Mouse (Mus musculus) left cerebral cortex, postnatal 4 days (tissue): ENCODE data around the gene Kcnma1. TPM values are rescaled to one million over a fixed set of nuclear protein-coding genes. Genes with fewer than 3 reads are reported as not detected.

Source experiments
- DNase-seq: peaks from one replicate; pipeline ENCODE4 v3.0.0-alpha.2; 2022
- intact Hi-C: fragments of 180-260 bp; cut with DNase I; formaldehyde crosslinking; loops from one replicate; pipeline ENCODE4 v1.15.1; 2025
- total RNA-seq, 2 experiments: library from RNA; stranded (reverse); gene quantifications; 2 replicates each; pipeline ENCODE4 v1.2.3; 2021

The Kcnma1 gene
- total RNA-seq, 2 experiments from 2014 or later = 115 to 124 TPM

DNA sequence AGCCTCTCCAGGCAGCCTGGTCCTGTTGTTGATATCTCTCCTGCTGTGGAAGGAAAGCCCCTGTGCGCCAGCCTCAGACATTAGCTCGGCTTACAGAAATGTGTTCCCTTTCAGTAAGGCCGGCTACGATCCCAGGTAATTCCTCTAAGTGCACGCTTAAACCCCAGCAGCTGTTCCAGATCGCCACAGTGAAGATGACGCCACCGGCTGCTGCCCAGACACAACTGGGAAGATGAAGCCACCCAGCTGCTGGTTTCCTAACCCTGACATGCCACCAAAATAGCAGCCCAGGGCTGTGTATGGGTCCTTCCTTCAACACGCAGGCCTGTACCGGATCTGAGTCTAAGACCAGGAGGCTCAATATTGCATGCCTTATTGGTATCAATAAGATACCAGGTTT, 307.5 kb downstream of the Kcnma1 start:
- intact Hi-C loops = no loop called here
- no peak for DNase-seq

DNA sequence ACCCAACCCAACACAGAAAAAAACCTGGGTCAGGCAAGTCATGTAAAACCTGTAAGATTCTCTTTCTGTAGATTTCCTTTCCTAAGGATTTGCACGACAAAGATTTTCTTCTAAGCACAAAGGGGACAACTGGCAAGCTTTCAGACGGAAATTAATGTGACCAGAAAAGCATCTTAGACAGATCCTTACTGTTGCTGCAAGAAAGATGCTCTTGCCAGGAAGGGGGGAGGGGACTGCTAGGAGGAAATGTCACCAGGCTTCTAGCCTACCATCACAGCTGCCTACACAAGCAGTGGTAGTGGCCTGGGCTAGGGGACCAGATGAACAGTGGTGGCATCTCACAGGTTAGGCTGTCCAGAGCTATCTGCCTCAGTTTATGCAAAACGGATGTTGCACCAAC, 308.6 kb downstream of the Kcnma1 start:
- peak; percentile 13 for DNase-seq
- intact Hi-C loops = no loop called here

- no peak for DNase-seq
- intact Hi-C loops = no loop called here
These were observed 310.0 kb downstream of the Kcnma1 start for GRCm38 (mm10) chr14:23704303-23704702.

DNA sequence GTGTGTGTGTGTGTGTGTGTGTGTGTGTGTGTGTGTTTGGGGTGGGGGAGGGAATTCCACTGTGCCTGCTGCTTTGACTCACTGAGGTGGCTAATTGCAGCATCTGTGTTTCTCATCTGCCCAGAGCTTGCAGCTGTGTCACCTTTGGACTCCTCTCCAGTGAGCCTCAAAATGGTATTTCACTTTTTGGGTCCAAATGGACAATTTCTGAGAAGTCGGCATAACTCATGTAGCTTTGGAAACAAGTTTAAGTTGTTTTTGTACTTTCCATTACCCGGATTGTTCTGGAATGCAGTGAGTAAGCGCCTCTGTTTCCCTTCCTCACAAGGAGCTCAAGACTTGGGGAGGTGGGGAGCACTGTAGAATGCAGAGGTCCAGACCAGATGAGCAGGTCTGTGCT, 317.9 kb downstream of the Kcnma1 start:
- intact Hi-C loops = no loop called here
- no peak for DNase-seq

GRCm38 (mm10) chr14:23689681-23690080, 324.6 kb downstream of the Kcnma1 start:
- DNase-seq = peak; percentile 41
- intact Hi-C loops = loop anchor here (10.0 kb wide), 1 partner anchor 315 kb away; no protein-coding TSS in a partner anchor

DNA sequence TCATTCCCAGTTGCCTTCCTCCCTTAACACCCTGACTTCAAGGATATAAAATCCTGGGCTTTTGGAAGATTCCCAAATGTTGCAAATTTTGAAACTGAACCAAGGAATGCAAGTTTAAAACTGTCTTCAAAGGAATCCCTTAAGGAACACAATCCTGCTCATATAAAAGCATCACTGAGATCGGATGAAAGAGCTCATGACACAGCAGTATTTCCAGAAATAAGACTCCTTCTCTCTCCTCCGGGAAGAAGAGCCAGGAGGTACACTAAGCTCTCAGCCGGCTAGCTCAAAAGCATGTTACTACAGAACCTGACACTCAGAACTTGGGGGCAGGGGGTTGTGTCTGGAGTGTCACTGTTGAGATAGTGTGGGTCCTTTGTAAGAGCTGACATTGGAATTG, 325.8 kb downstream of the Kcnma1 start:
- intact Hi-C loops = loop anchor here (10.0 kb wide), 1 partner anchor 316 kb away; no protein-coding TSS in a partner anchor
- DNase-seq = no peak

GRCm38 (mm10) chr14:23684463-23685066, 329.7 kb downstream of the Kcnma1 start:
- intact Hi-C loops = loop anchor here (10.0 kb wide), 1 partner anchor 320 kb away; no protein-coding TSS in a partner anchor

DNA sequence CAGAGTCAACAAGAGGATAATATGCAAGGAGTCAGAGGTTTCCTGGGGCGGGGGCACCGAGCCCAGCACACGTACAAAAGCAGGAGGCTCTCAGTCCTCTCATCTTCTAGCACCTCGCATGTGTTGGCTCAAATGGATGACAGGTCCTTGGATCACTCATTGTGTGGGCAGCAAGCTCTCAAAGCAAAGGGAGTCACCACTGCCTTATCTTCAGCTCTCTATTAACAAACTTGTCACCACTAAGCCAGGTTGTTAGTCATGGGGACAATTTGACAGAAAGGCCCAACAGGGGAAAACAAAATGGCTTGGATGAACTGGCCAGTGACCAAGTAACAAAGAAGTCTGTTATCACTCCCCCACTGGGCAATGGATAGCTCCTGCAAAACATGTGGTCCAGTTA, 331.5 kb downstream of the Kcnma1 start:
- intact Hi-C loops = loop anchor here (10.0 kb wide), 1 partner anchor 322 kb away; no protein-coding TSS in a partner anchor

More at GRCm38 (mm10) chr14:23684463-23685066, 329.7 kb downstream of the Kcnma1 start:
- DNase-seq = peak; percentile 12

GRCm38 (mm10) chr14:23679378-23679777, 334.9 kb downstream of the Kcnma1 start:
- intact Hi-C loops = no loop called here
- peak; percentile 10 for DNase-seq

More for the DNA sequence above, 331.5 kb downstream of the Kcnma1 start:
- no peak for DNase-seq

DNA sequence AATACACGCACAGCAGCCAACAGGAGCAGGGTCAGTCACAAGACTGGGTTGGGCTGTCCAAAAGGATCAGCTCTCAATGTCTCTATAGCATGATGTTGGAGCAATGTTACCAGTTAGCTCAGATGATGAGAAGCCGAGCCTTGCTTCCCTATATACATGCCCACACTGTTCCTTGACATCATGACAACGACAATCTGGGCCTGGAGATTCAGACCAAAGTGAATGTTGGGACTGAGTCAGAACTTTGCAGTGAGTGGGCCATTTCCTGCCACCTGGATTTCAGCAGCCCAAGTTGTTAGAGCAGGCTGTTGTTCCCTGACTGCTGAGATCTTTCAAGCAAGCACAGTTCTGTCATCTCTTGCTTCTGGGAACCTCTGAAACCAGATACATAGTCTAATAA, 347.9 kb downstream of the Kcnma1 start:
- no peak for DNase-seq

DNA sequence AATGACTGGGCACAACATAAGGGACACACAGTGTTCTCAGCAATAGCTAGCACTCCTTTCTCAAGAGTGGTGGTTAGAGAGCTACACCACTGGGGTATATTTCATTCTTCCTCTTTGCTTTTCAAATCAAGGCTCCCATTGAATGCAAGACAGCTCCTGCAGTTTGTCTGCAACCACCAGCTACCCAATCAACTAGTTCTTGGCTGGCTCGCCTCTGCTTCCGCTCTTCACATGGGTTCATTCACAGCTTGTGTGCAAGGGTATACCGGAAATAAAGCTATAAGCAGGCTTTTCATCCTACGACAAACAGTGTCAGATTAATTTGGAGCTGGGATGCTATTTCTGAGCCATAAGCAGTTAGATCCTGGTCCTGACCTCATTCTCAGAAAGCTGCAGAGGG, 362.6 kb downstream of the Kcnma1 start:
- intact Hi-C loops = no loop called here
- peak; percentile 13 for DNase-seq

More for the DNA sequence above, 347.9 kb downstream of the Kcnma1 start:
- intact Hi-C loops = no loop called here

GRCm38 (mm10) chr14:23650126-23650525, 364.2 kb downstream of the Kcnma1 start:
- no peak for DNase-seq
- intact Hi-C loops = no loop called here

DNA sequence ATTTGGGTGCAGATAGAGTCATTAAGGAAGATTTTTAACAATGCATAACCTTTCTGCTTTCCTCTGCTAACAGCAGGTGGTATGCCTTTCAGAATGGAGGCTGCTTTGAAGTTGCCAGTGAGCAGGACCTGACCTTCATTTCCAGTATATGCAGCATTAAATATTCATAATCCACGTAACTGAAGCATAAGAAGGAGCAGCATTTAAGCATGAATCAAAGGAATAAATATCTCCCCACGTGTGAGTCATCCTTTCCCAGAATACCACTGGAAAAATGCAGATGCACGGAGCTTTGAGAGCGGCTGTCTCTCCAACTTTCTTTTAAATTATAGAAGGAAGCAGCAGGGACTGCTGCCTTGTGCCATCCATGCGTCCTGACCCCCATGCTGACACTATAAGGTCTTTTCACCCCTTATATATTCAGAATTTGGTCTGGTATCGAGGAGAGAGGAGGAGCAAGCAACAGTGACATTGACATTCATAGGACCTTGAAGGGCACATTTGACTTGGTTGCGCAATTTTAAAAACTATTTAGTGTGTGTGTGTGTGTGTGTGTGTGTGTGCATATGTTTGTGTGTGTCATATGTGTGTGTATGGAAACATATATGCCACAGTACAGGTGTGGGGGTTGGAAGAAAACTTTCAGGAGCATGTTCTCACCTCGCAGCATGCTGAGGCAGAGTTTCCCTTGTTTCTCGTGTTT, 368.8 kb downstream of the Kcnma1 start:
- intact Hi-C loops = no loop called here
- DNase-seq = no peak

DNA sequence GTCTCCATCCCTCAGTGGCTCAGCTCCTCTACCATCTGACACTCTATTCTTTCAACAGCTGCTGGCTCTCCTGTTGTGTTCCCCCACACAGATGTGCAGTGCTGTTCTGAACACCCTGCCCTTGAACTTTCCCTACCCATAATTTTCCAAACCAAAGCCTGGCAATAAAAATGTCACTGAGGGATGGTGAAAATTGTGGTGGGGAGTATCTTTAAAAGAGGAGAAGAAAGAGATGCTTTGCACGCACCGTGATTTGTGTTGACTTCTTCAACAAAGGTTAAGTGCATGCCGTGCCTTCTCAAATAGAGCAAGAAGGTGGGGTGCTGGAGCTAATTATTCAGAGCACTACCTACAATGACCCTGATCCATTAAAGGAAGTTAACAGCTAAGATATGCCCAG, 371.1 kb downstream of the Kcnma1 start:
- intact Hi-C loops = no loop called here
- no peak for DNase-seq

DNA sequence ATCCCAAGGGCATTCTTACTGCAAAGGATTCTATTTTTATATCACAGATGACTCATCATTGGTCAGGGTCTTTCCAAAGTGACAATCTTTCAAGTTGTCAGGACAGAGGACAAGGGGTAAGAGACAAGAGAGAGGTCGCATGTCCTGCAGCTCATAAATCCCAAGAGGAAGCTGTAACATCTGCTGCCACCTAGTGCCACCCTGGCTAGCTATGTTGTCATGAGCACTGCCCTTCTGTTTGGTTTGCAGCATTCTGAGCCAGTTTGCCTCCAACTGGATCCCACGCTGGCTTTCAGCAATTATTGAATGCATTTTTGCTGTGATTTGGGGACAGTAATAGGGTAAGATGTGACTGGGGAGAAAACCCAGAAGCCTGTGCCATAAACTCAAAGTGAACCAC, 373.6 kb downstream of the Kcnma1 start:
- intact Hi-C loops = no loop called here
- no peak for DNase-seq

GRCm38 (mm10) chr14:23638078-23638695, 376.1 kb downstream of the Kcnma1 start:
- intact Hi-C loops = no loop called here
- DNase-seq = no peak

GRCm38 (mm10) chr14:23635903-23636302, 378.4 kb downstream of the Kcnma1 start:
- intact Hi-C loops = no loop called here
- no peak for DNase-seq

DNA sequence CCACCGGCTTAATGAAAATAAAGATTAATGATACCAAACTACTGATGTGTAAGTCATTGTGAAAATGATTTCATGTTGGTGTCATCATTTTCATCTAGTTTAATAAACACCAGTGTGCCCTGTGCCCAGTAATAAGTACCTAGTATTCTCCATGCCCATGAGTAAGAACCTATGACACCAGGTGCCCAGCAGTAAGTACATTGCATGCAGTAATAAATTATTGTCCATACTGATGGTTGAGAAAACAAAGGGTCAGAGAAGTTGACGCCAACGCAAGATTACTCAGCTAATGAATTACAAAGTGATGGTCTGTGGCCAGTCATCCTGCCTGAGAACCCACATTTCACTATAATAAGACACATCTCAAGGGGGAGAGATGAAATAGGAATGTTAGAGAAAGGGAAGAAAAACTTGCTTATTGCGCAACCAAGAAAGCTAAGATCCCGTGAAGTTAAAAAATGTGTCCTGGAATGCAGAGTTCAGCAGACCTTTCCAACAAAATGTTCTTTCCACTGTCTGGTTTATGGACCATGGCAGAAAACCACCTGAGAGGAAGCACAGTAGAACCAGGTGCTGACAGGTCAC, 381.2 kb downstream of the Kcnma1 start:
- intact Hi-C loops = no loop called here
- DNase-seq = no peak

- DNase-seq = no peak
- intact Hi-C loops = no loop called here
These were observed 387.4 kb downstream of the Kcnma1 start for GRCm38 (mm10) chr14:23626925-23627324.

DNA sequence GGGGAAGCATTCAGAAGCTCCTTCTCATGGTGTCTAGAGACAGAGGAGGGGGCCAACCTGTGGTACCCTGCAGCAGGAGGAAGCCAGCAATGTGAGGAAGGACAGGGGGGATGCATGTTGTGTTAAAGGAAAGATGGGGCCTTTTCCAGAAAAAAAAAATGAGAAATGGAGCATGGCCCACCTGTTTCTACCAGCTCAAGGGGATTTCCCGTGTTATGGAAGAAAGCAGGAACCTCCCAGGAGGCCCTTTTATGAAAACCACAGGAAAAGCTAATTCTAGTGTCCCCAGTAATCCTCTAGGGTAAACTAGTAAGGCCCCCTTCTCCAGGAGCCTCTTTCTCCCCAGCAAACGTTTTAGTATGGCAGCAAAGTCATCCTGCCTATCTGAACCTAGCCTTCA, 388.2 kb downstream of the Kcnma1 start:
- DNase-seq = no peak
- intact Hi-C loops = no loop called here

GRCm38 (mm10) chr14:23625436-23625835, 388.9 kb downstream of the Kcnma1 start:
- intact Hi-C loops = no loop called here
- no peak for DNase-seq
